ENCODE assay signal across 8 mouse cellular contexts in the genomic region with DNA sequence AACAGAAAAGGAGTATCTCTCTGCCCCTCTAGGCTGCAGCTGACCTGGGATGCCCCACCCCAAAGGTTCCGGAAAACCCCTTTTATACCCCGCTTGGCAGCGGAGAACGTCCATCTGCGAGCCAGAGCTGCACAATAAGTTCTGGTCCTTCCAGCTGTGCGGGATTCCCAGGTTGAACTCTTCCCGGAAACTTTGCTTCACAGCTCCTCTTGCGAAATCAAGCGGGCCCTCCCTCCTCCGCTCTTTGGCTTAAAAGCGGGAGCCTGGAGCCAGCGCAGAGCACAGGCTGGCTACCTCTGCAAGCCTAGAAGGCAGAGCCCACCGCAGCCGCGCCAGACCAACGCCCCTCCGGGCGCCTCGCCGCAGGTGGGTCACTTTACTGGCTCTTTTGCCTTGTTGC. TPM values are rescaled to one million over a fixed set of nuclear protein-coding genes. Genes with fewer than 3 reads are reported as not detected.
A peak's percentile ranks its signal among the peaks of the same experiment; 100 is the strongest.
DNase-seq lines count a peak whose midpoint lies in the region; TF ChIP-seq lines count a peak whose summit lies in the region.

A gene (plus strand): TSS at position 282 of the 400 bp plus-strand sequence.

- 0 out of 2 replicates have a peak, but pooled peaks have one; percentile 14 for TF ChIP-seq POLR2A in lung, adult 2 months (IDR thresholded peaks at IDR 0.05; ENCODE audit: borderline replicate concordance, extremely low read depth, low read depth, low read length)

- TF ChIP-seq CTCF in lung, adult 2 months (IDR thresholded peaks at IDR 0.05; ENCODE audit: insufficient read depth, low read length), result no peak

- peak; percentile 39 for DNase-seq in adipocyte (ENCODE audit: low spot score)
- DNase-seq in embryo, embryonic 11 days, result peak; percentile 61
- peak; percentile 84 to 88 for DNase-seq in heart, adult 18-20 months
- peak; percentile 11 for DNase-seq in kidney, adult 11 months
- peak; percentile 65 for DNase-seq in lung, adult 2 months
- DNase-seq in ovary, postnatal 10 days (ENCODE audit: low spot score), result peak; percentile 36
- DNase-seq in cerebellum, adult 18-20 months, result no peak
- no peak for DNase-seq in left cerebral cortex, adult 18-20 months (ENCODE audit: low spot score in 2 of 2)

- peak within 1 kb of the TSS; percentile 40 for H3K4me3 ChIP-seq in lung, adult 2 months (replicated peaks; ENCODE audit: extremely low read depth, low read depth, low read length)

- 8% methylated on average over 20 of the region's 20 CpGs for WGBS in lung, adult 2 months

- 0 out of 2 replicates have a peak, but pooled peaks cover 2% of the 10 kb centered on the region for H3K4me1 ChIP-seq in lung, adult 2 months (ENCODE audit: control insufficient read depth, insufficient read depth, low read length)

RNA-seq across cellular contexts. Expression of the gene that starts here (rescaled TPM):
- 10 to 100 TPM; 23.7 to 26.6 TPM for total RNA-seq in heart, adult 18-20 months (2021)
- polyA plus RNA-seq in lung, adult 2 months (2012; rRNA removed), result 8.2 and 10.0 TPM in 2 replicates
- under 1 TPM in 1 of 2 experiments, not detected in 1; 0.16 TPM for total RNA-seq in left cerebral cortex, adult 18-20 months (2021)

Comparison
In these comparisons a context has a peak if more than half of its experiments do, and no peak if none do; other contexts are left out.
1. RNA of the gene that starts here (total RNA-seq): 23.7 to 26.6 TPM in heart, adult 18-20 months; 0.16 TPM in left cerebral cortex, adult 18-20 months; every median in the first group is over 10 times any median in the second.
2. DNase-seq: peak in adipocyte (single experiment), embryo, embryonic 11 days (single experiment), heart, adult 18-20 months (2 of 2), kidney, adult 11 months (single experiment), lung, adult 2 months (single experiment) and ovary, postnatal 10 days (single experiment); none in cerebellum, adult 18-20 months (0 of 2) and left cerebral cortex, adult 18-20 months (0 of 2).